Mouse (Mus musculus): ENCODE data around the gene Rrm2. TPM values are rescaled to one million over a fixed set of nuclear protein-coding genes. Genes with fewer than 3 reads are reported as not detected.

Gene Rrm2
- total and polyA plus RNA-seq, 2 experiments: 0.80 to 2.8 TPM

GRCm38 (mm10) chr12:24714579-24715255 lies 6.7 kb downstream of the Rrm2 start:
- H3K4me1 ChIP-seq (ENCODE audit: control insufficient read depth, insufficient read depth, low read length): no peaks in the 10 kb centered on the region
- no peak for DNase-seq (ENCODE audit: extremely low read depth, low read depth, low spot score)
- no peak overlapping the region for H3K9ac ChIP-seq (ENCODE audit: low read depth, low read length)
- no peaks in the 10 kb centered on the region; the same call in 1 of the 2 replicates for H3K36me3 ChIP-seq (ENCODE audit: control insufficient read depth, insufficient read depth, low read length)
- 80% methylated on average over 5 of the region's 5 CpGs for WGBS
- H3K79me2 ChIP-seq (ENCODE audit: control insufficient read depth, insufficient read depth, low read length): no peaks in the 10 kb centered on the region
- H3K27me3 ChIP-seq (ENCODE audit: control insufficient read depth, insufficient read depth, low read length): no peaks in the 10 kb centered on the region
- H3K27ac ChIP-seq (replicated peaks; ENCODE audit: insufficient read depth, low read depth, low read length): no peak overlapping the region
- TF ChIP-seq POLR2A (IDR thresholded peaks at IDR 0.05; ENCODE audit: extremely low read depth, insufficient read depth, low read length) (no peak), CTCF (IDR thresholded peaks at IDR 0.05; ENCODE audit: low read depth, low read length) (no peak)
- no peak overlapping the region for H3K4me3 ChIP-seq (ENCODE audit: insufficient read depth, low read depth, low read length)

GRCm38 (mm10) chr12:24715268-24715896 lies 7.3 kb downstream of the Rrm2 start:
- DNase-seq (ENCODE audit: extremely low read depth, low read depth, low spot score): no peak
- Histone ChIP-seq H3K4me1 (ENCODE audit: control insufficient read depth, insufficient read depth, low read length) (no peaks in the 10 kb centered on the region), H3K27ac (replicated peaks; ENCODE audit: insufficient read depth, low read depth, low read length) (no peak overlapping the region), H3K27me3 (ENCODE audit: control insufficient read depth, insufficient read depth, low read length) (no peaks in the 10 kb centered on the region), H3K79me2 (ENCODE audit: control insufficient read depth, insufficient read depth, low read length) (no peaks in the 10 kb centered on the region), H3K36me3 (ENCODE audit: control insufficient read depth, insufficient read depth, low read length) (no peaks in the 10 kb centered on the region; the same call in 1 of the 2 replicates), H3K4me3 (ENCODE audit: insufficient read depth, low read depth, low read length) (no peak overlapping the region), H3K9ac (ENCODE audit: low read depth, low read length) (no peak overlapping the region)
- WGBS: 82% methylated on average over 2 of the region's 2 CpGs
- TF ChIP-seq POLR2A (IDR thresholded peaks at IDR 0.05; ENCODE audit: extremely low read depth, insufficient read depth, low read length): no peak
- no peak for TF ChIP-seq CTCF (IDR thresholded peaks at IDR 0.05; ENCODE audit: low read depth, low read length)

GRCm38 (mm10) chr12:24716721-24717301 lies 8.8 kb downstream of the Rrm2 start:
- H3K27me3 ChIP-seq (ENCODE audit: control insufficient read depth, insufficient read depth, low read length): no peaks in the 10 kb centered on the region
- no peak overlapping the region for H3K27ac ChIP-seq (replicated peaks; ENCODE audit: insufficient read depth, low read depth, low read length)
- no peaks in the 10 kb centered on the region for H3K79me2 ChIP-seq (ENCODE audit: control insufficient read depth, insufficient read depth, low read length)
- TF ChIP-seq POLR2A (IDR thresholded peaks at IDR 0.05; ENCODE audit: extremely low read depth, insufficient read depth, low read length) (no peak), CTCF (IDR thresholded peaks at IDR 0.05; ENCODE audit: low read depth, low read length) (peak; percentile 85)
- no peak overlapping the region for H3K9ac ChIP-seq (ENCODE audit: low read depth, low read length)
- no peaks in the 10 kb centered on the region; the same call in 1 of the 2 replicates for H3K36me3 ChIP-seq (ENCODE audit: control insufficient read depth, insufficient read depth, low read length)
- 61% methylated on average over 4 of the region's 4 CpGs for WGBS
- no peaks in the 10 kb centered on the region for H3K4me1 ChIP-seq (ENCODE audit: control insufficient read depth, insufficient read depth, low read length)
- no peak for DNase-seq (ENCODE audit: extremely low read depth, low read depth, low spot score)
- H3K4me3 ChIP-seq (ENCODE audit: insufficient read depth, low read depth, low read length): no peak overlapping the region

GRCm38 (mm10) chr12:24723434-24723833 lies 15.4 kb downstream of the Rrm2 start:
- 61% methylated on average over 2 of the region's 2 CpGs for WGBS
- H3K79me2 ChIP-seq (ENCODE audit: control insufficient read depth, insufficient read depth, low read length): no peaks in the 10 kb centered on the region
- no peak for TF ChIP-seq CTCF (IDR thresholded peaks at IDR 0.05; ENCODE audit: low read depth, low read length)
- TF ChIP-seq POLR2A (IDR thresholded peaks at IDR 0.05; ENCODE audit: extremely low read depth, insufficient read depth, low read length): no peak
- H3K27me3 ChIP-seq (ENCODE audit: control insufficient read depth, insufficient read depth, low read length): no peaks in the 10 kb centered on the region
- H3K4me1 ChIP-seq (ENCODE audit: control insufficient read depth, insufficient read depth, low read length): no peaks in the 10 kb centered on the region; the same call in 1 of the 2 replicates
- H3K4me3 ChIP-seq (ENCODE audit: insufficient read depth, low read depth, low read length): no peak overlapping the region
- no peak overlapping the region for H3K9ac ChIP-seq (ENCODE audit: low read depth, low read length)
- H3K36me3 ChIP-seq (ENCODE audit: control insufficient read depth, insufficient read depth, low read length): no peaks in the 10 kb centered on the region
- no peak overlapping the region for H3K27ac ChIP-seq (replicated peaks; ENCODE audit: insufficient read depth, low read depth, low read length)
- DNase-seq (ENCODE audit: extremely low read depth, low read depth, low spot score): no peak

GRCm38 (mm10) chr12:24723859-24724258 lies 15.8 kb downstream of the Rrm2 start:
- H3K9ac ChIP-seq (ENCODE audit: low read depth, low read length): no peak overlapping the region
- H3K4me1 ChIP-seq (ENCODE audit: control insufficient read depth, insufficient read depth, low read length): no peaks in the 10 kb centered on the region; the same call in 1 of the 2 replicates
- H3K4me3 ChIP-seq (ENCODE audit: insufficient read depth, low read depth, low read length): no peak overlapping the region
- H3K79me2 ChIP-seq (ENCODE audit: control insufficient read depth, insufficient read depth, low read length): no peaks in the 10 kb centered on the region
- no peak for TF ChIP-seq CTCF (IDR thresholded peaks at IDR 0.05; ENCODE audit: low read depth, low read length)
- no peak for TF ChIP-seq POLR2A (IDR thresholded peaks at IDR 0.05; ENCODE audit: extremely low read depth, insufficient read depth, low read length)
- H3K27me3 ChIP-seq (ENCODE audit: control insufficient read depth, insufficient read depth, low read length): no peaks in the 10 kb centered on the region
- no peak for DNase-seq (ENCODE audit: extremely low read depth, low read depth, low spot score)
- 66% methylated on average over 4 of the region's 4 CpGs for WGBS
- H3K27ac ChIP-seq (replicated peaks; ENCODE audit: insufficient read depth, low read depth, low read length): no peak overlapping the region
- no peaks in the 10 kb centered on the region for H3K36me3 ChIP-seq (ENCODE audit: control insufficient read depth, insufficient read depth, low read length)
